Mouse (Mus musculus): ENCODE results near the gene Rtel1.

Gene Rtel1

DNA sequence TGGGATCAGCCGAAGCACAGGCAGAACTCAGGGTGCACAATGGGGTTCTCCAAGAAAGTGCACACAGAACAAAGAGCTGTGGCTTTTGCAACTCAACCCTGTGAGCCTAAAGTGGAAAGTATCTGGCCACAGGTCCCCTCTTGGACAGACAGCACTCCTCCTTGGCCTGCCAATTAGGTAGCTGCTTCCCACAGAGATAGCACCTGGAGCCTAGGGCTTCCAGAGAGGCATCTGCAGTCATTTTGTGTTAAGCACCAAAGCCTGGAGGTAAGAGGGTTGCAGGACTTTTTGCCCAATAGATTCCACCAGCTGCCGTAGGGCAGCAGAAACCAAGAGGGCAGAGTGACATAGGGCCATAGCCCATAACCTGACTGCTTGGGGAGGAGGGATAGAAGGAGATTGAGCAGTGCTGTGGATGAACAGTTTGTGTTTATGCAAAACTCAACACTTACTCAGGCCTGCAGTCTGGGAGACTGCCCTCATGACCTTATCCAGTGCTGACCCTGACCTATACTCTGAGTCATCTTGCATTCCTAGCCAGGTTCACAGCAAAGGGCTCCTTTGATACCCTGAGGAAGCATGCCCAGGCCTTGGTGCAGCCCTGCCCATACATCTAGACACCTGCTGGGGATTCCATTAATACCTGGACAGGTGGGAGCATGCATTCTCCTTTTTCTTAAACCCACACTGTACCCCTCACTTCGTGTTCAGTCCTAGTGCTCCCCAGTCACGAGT, 70.8 kb downstream of the Rtel1 start:
- DNase-seq (ENCODE audit: low spot score), result peak; percentile 26

DNA sequence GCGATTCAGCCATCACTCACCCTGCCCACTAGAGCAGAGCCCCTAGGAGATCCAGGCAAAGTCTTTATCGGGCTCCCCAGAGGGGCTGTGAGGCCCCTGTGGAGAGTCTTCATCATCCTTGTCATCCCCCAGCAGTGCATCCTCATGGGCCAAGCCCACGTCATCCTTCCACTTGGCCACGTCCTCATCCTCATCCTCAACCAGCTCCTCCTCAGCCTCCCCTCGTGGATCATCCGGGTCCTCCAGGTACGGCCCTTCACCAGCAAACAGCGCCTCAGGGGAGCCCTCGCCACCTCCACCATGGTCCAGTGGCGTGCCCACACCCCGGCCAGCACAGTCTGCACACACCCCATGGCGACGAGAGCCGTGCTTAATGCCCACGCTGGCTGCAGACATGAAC, 71.5 kb downstream of the Rtel1 start:
- DNase-seq (ENCODE audit: low spot score), result no peak

DNA sequence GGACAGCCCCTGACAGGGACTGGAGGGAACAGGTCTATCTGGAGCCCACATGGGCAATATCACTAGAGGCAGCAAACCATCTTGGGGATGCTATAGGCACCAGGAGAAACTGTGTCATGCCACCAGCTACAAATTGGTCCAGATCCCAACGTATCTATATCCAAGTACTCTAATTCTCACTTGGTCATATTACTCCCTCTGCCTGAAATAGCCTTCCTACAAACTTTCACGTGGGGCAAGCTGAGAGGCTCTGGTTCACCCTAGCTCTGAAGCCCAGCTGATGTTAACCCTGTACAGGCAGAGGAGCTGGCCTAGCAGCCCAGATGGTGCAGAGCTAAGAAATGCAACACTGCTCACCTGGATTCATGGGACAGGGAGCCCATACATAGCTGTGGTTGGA, 72.0 kb downstream of the Rtel1 start:
- DNase-seq (ENCODE audit: low spot score), result no peak

DNA sequence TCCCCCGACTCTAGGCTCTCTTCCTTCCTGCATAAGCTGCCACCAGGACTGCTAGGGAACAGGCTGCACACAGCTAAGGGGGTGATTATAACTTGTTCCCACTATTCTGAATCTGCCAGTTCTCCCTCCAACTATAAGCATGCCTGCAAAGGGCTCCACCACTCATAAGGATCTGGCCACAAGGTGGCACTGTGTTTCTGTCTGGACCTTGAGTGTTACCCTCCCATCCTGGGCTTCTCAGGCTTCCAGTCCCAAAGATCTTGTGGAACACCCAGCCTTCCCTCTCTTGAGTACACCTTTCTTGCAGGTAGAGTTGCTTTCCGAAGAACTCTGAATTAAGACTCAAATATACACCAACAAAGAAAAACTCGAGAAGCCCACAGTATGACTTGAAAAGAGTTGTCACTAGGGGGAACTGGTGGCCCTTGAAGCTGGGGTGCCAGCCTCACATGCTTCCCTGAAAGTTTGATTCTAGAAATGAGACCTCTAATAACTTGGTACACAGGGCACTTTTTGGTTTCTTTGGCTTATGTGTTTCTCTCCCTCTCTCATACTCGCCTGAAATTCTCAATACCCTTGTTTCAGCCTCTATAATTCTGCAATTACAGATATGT, 73.2 kb downstream of the Rtel1 start:
- peak; percentile 56 for DNase-seq (ENCODE audit: low spot score)

DNA sequence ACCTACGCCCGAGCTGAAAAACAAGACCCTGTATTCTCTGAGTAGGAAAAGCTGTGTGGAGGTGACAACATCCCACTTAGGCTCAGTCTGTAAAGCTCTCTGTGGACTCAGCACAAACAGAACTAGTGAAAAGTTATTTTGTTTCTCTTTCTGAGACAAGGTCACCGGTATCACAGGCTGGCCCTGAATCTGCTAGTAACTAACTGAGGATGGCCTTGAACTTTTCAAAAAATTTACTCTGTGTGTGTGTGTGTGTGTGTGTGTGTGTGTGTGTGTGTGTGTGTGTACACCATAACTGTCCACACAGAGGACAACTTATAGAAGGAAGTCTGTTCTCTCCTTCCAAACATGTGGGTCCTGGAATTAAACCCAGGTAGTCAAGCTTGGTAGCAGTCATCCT, 74.5 kb downstream of the Rtel1 start:
- DNase-seq (ENCODE audit: low spot score), result no peak

DNA sequence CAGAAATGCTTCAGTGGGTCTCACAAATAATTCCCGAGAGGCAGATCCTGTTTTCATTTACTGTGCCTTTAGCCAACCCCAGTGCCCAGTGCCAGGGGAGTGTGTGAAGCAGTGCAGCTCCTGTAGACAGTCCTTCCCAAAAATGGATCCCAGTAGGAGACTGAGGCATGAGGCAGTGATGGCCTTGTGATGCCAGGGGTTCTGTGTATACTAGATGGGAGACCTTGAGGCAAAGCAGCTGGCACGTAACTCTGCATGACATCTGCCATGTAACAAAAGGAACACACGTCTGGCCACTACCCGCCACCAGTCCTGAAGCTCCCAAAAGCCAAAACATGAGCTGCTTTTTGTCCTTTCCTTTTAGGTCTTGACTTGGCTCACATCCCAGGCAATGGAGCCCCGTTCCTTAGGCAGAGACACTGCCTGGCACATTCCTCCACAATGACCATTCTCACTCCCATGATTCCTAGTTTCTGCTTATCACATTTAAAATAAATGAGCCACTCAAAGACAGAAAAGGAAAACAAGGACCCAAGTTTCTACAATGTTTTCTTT, 77.7 kb downstream of the Rtel1 start:
- no peak for DNase-seq (ENCODE audit: low spot score)

DNA sequence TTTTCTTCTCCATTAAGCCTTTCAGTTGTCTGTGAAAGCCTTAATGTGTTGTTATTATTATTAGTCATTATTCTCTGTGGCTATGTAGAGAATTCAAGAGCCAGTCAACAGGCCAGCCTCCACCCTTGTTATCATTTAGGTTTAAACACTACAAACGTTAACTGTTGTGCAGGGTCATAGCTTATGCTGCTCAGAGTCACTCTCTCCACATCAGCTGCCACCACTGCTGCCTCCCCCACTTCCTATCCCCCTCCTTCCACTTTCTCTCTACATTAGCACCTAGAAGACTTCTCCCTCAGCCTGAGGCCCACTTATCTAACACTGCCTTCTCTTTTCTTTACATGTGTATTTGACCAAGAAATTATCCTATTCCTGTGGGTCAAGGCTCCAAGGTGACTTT, 82.0 kb downstream of the Rtel1 start:
- no peak for DNase-seq (ENCODE audit: low spot score)

DNA sequence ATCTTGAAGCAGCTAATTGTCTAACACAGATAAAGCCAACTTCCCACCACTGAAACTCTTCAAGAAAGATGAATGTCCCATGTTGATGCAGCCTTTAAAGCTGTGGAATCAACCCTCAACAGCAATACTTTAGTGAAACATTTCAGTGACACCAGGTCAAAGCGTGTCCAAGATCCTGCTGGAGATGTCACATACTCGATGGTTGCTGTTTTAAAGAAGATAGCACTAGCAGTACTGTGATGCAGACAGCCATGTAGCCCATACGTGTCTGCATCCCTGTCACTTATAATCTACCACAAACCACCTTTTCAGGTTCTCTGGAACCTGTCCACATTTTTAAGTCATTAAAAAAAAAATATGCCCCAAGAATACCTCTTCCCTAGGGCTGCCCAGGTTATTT, 84.2 kb downstream of the Rtel1 start:
- no peak for DNase-seq (ENCODE audit: low spot score)
